Mouse (Mus musculus) cerebral cortex, adult 2 months (tissue): ENCODE data around the gene Sarnp.

Experiments used
- WGBS: fragments of 180-500 bp; shearing (Covaris S2); methylation state at CpG from one replicate; pipeline ENCODE4 v1.1.7; 2018; 5-methylcytosine and 5-hydroxymethylcytosine counted together

The Sarnp gene

DNA sequence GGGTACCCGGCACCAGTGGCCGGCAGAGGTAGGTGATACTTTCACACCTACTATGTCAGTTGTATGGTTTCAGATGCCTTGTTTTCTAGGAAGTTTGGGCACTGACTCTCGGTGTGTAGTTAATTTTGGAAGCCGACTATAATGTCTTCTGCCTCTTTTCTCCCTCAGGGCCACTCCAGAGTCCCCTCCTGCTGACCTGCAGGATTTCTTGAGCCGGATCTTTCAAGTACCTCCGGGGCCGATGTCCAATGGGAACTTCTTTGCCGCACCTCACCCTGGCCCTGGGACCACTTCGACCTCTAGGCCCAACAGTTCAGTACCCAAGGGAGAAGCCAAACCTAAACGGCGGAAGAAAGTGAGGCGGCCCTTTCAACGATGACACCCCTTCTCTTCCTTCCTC lies at the start of gene Sarnp:
Sarnp (plus strand) TSS at position 301 of the 400 bp plus-strand sequence.
- 91% methylated on average over 13 of the region's 13 CpGs for WGBS

GRCm38 (mm10) chr10:128772895-128773294 lies 44.2 kb upstream of the Sarnp start:
- whole genome bisulfite sequencing, result 89% methylated on average over 2 of the region's 2 CpGs

GRCm38 (mm10) chr10:128773685-128774084 lies 43.4 kb upstream of the Sarnp start:
- 31% methylated on average over 5 of the region's 5 CpGs for WGBS

DNA sequence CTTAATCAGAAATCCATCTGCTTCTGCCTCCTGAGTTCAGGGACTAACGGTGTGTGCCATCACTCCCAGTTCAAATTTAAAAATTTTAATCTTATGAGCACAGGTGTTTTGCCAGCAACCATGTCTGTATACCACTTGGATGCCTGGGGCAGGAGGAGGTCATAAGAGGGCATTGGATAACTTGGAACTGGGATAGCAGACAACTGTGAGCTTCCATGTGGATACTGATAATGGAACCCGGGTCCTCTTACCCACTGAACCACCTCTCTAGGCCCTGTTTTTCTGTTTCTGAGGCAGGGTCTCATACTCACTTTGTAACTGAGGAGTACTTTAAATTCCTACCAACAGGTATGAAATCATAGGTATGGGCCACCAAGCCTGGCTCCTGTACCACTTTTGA lies 38.7 kb upstream of the Sarnp start:
- 94% methylated on average over 2 of the region's 2 CpGs for WGBS

DNA sequence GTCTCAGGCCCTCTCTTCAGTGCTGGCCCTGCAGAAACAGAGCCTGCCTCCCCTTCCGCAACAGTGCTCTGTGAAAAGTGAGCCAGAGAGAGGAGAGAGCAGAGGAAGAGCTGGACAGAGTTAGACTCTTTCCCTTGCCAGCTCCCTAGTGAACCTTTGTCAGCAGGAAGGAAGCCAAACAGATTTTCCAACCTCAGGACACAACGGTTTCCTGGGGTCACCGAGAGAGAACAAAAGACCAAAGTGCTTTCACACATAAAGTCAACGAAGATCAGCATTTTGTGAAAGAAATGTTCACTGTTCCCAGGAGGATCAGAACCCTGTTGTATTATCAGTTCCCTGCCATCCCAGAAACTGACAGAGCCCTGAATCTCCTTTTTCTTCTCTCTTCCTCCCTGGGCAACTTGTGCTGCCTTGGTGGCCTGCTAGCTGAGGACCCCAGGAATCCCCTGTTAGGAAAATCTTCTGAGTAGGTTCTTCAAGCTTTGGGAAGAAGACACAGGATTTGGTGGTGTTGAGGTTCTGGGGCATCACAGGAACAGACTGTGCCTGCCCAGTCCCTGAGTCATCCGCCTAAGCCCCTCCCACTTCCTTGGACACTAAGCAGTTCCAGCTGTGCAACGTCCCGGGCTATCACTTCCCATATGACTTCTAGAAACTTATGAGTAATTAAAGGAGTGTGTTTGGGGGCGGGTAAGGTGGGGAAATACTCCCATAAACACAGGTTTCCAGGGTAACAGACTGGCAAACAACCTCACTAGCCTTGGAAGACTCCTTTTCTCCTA lies 37.9 kb upstream of the Sarnp start:
- WGBS, result 41% methylated on average over 8 of the region's 8 CpGs

- 100% methylated on average over 1 of the region's 1 CpGs for WGBS
Measured at GRCm38 (mm10) chr10:128780200-128780599, 36.9 kb upstream of the Sarnp start.

- 83% methylated on average over 7 of the region's 7 CpGs for WGBS
Measured at GRCm38 (mm10) chr10:128790398-128791124, 26.6 kb upstream of the Sarnp start, which contains the start of gene Mmp19. TSS of gene Mmp19 (plus strand) at chr10:128790910.

- 94% methylated on average over 1 of the region's 1 CpGs for WGBS
Measured at GRCm38 (mm10) chr10:128793258-128793657, 23.9 kb upstream of the Sarnp start.

DNA sequence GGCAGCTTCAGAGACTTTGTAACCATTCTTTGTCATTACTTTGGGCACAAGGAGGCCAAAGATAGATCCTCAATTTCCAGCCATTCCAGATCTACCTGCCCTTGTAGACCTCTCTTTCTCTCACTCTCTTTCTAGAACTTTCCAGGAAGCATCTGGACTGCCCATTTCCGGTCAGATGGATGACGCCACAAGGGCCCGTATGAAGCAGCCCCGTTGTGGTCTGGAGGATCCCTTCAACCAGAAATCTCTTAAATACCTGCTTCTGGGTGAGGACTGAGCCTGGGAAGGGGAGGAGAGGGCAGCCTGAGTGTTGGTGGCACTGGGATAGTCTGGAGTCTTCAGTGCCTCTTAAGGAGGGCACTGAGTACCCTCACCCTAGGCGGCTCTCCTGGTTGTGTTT lies 22.7 kb upstream of the Sarnp start:
- 94% methylated on average over 5 of the region's 5 CpGs for WGBS

- WGBS, result 78% methylated on average over 3 of the region's 3 CpGs
Measured at GRCm38 (mm10) chr10:128795581-128795980, 21.6 kb upstream of the Sarnp start.

DNA sequence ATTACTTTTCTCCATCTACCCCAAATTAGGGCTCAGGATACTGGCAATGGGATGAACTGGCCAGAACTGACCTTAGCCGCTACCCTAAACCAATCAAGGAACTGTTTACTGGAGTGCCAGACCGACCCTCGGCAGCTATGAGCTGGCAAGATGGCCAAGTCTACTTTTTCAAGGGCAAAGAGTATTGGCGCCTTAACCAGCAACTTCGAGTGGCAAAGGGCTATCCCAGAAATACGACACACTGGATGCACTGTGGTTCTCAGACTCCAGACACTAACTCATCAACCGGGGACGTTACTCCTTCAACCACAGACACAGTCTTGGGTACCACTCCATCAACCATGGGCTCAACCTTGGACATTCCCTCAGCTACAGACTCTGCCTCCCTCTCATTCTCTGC lies 18.5 kb upstream of the Sarnp start:
- 95% methylated on average over 8 of the region's 8 CpGs for WGBS

DNA sequence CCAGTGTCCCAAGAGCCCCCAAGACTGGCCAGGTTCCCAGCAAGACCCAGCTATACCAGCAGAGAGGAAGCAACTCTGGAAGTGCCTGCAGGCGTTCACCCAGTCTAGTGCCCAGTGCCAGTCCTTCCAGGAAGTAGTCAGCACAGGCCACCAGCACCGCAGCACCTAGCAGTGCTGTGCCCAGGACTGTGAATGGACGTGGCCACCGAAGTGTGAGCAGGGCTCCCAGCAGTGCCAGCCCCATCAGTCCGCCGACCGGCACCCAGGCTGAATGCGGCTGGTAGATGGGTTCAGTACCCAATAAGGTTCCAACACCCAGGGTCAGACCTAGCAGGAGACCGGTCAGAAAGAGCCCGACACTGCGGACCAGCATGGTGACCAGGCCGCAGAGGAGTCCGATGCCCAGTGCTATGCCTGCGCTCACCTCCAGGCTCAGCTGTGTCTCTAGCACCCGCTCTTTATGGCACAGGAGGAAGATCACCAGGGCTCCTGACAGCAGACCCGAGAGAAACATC lies 15.1 kb upstream of the Sarnp start:
- 92% methylated on average over 16 of the region's 16 CpGs for WGBS

GRCm38 (mm10) chr10:128802956-128803355 lies 14.2 kb upstream of the Sarnp start:
- 69% methylated on average over 4 of the region's 4 CpGs for WGBS

DNA sequence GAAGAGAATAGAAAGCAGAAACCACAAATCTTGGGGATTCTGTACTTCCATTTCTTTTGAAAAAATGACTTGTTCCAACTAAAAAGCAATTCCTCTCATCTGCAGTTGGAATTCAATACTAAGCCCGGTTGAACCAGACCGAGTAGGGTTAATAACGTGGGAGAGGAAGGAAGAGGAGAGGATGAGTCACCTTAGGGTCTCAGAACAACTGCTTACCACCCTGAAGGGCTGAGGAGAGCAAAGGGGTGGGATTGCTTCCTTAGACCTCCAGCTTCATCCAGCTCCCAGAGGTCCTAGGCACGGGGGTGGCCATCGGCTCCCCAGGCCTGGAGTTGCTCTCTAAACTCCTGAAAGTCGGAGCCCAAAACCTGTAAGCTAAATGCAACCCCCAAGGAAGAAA lies 13.8 kb upstream of the Sarnp start:
- WGBS, result 13% methylated on average over 6 of the region's 6 CpGs

DNA sequence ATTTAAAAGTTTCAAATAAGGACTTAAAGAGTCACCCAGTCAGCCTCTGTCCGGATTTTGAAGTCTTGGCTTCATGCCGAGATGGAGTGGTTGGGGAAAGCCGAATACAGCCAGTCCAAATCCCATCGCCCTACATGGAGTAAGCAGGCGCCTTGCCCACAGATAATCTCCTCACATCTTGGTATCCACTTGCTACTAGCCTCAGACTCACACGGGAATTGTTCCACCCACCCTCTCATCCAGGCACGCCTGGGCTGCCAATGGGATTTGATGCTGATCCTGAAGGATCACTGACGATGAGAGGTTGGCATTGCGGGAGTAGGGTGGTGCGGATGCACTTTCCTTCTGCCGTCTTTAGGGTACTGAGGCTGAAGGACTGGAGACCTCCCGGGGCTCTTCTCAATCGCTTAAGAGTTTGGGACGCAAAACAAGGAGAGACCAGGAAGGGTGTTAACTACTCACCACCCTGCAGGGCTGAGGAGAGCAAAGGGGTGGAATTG lies 13.3 kb upstream of the Sarnp start, which contains the start of gene Dnajc14:
Dnajc14 (plus strand) TSS at position 292 of the 500 bp plus-strand sequence.
- WGBS, result under 1% methylated on average over 14 of the region's 14 CpGs

- under 1% methylated on average over 28 of the region's 28 CpGs for WGBS
Measured at GRCm38 (mm10) chr10:128804271-128805091, 12.7 kb upstream of the Sarnp start, which contains the start of gene Tmem198b. TSS of gene Tmem198b (minus strand) at chr10:128804370.

GRCm38 (mm10) chr10:128805092-128806000 lies 11.8 kb upstream of the Sarnp start:
- under 1% methylated on average over 59 of the region's 70 CpGs for WGBS

DNA sequence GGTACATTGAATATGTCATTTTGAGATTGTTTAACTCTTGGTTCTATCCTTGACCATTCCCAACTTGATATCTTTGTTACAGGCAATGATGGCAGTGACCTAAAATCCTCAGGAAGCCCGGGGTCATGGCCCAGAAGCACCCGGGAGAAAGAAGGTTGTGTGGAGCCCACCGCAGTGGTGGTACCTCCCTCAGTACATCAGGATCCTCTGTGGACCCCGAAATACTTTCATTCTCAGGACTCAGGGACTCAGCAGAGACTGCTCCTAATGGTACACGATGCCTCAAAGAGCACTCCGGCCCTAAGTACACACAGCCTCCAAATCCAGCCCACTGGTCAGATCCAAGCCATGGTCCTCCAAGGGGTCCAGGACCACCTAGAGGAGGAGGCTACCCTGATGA lies 11.0 kb upstream of the Sarnp start:
- WGBS, result 41% methylated on average over 6 of the region's 6 CpGs

DNA sequence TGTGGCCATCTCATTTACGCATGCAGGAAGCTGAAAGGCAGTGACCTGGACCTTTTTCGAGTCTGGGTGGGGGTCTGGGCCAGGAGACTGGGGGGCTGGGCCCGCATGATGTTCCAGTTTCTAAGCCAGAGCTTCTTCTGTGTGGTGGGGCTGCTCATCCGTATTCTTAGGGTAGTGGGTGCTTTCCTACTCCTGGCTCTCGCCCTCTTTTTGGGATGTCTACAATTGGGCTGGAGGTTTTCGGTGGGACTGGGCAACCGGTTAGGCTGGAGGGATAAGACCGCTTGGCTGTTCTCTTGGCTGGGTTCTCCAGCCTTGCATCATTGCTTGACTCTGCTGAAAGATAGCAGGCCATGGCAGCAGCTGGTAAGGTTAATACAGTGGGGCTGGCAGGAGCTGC lies 10.1 kb upstream of the Sarnp start:
- 84% methylated on average over 8 of the region's 8 CpGs for WGBS

GRCm38 (mm10) chr10:128820217-128820616 lies 3.1 kb downstream of the Sarnp start:
- WGBS, result 52% methylated on average over 4 of the region's 4 CpGs
